Mouse (Mus musculus) layer of hippocampus, adult 11-12 months (tissue): Measurements from ENCODE around the gene Trip11.
"Not testable (repeated sequence)": the region's sequence is repeated elsewhere in the genome, so short reads cannot be mapped to it uniquely, and the experiment has no call there.

Experiments used
- DNase-seq: peaks from one replicate; pipeline ENCODE4 v3.0.0; 2022; ENCODE audit warnings: low spot score

Trip11 gene

DNA sequence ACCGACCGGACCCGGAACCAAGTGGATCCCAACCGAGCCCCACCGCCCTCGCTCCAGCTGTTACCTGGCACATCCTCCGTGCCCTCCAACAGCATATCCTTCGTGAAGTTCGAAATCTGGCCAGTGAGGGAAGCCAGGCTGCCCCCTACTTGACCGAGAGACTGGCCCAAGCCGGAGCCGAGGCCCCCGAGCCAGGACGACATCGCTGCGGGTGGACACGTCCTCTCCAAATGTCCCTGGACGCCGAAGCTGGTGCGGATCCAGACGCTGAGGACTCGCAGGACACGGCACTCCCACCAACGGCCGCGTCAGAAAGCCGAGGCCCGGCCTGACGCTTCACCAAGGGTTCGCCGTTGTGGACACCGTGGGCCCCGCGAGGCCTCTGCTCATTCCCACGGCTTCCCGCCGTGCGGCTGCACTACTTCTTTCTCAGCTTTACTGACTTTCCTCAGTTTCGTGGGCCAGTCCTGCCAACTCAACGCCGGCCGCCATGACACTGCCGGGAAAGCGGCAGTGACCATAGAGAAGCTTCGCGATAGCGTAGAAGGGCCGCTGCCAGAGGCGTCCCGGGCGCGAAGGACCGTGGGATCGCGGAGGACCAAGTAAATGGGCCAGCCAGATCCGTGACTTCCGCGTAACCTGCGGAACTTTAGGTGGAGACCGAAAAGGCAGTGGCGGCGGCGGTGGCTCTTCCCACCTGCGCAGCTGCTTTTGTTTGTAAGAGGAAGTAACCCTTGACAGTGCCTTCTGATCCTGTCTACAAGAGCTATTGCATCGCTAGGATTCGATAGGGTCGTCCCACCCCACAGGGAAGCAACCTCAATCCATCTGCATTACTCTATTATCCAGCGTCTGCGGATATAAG is at the start of gene Trip11:
Gene Trip11 (minus strand): TSS at position 642 of the 865 bp plus-strand sequence.
- DNase-seq: peak; percentile 90

GRCm38 (mm10) chr12:101958960-101959780 is 46.1 kb upstream of the Trip11 start:
- DNase-seq: not testable (repeated sequence)

DNA sequence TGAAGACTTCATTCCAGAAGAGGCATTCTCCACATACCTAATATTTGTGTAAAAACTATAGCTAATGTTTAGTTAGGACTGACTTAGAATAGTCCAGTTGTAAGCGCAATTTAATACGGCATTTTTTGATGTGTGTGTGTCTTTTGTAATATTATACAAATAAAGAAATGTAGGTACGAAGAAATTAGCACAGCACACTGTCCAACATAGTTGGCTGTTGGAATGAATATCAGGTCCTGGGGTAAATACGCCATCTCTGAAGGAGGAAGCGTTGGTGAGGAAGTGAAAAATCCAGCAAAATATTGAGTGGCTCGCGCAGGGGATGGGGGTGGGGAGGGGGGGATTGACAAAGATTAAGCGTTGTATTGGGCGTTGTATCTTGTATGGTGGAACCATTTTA is 45.5 kb upstream of the Trip11 start:
- DNase-seq: no peak

DNA sequence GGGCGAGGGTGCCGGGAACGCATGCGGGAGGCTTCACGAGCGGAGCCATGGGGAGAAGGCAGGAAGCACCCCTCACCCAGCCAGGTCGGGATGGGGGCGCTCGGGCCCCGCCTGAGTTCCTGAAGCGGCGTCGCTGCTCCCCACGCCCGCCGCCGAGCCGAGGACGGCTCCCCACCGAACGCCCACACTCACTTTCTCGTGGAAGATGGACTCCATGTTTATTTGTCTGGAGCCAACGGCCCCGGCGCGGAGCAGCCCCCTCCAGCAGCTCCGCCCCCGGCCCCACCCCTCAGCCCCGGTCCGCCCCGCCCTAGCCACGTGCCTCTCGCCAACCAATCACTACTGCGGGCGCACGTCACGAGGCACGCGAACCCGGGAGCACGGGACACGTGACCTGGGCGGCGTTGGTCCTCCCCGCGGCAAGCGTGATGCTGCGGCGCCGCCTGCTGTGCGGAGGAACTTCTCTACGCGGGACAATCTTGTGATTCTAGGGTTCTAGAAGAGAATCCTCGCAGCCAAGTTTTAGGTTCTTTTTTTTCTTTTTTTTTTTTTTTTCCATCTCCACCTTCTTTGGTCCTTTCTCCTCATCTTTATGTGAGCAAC is 45.0 kb upstream of the Trip11 start, which contains the start of gene Atxn3:
Gene Atxn3 (minus strand): TSS at position 305 of the 603 bp plus-strand sequence.
- peak; percentile 98 for DNase-seq

DNA sequence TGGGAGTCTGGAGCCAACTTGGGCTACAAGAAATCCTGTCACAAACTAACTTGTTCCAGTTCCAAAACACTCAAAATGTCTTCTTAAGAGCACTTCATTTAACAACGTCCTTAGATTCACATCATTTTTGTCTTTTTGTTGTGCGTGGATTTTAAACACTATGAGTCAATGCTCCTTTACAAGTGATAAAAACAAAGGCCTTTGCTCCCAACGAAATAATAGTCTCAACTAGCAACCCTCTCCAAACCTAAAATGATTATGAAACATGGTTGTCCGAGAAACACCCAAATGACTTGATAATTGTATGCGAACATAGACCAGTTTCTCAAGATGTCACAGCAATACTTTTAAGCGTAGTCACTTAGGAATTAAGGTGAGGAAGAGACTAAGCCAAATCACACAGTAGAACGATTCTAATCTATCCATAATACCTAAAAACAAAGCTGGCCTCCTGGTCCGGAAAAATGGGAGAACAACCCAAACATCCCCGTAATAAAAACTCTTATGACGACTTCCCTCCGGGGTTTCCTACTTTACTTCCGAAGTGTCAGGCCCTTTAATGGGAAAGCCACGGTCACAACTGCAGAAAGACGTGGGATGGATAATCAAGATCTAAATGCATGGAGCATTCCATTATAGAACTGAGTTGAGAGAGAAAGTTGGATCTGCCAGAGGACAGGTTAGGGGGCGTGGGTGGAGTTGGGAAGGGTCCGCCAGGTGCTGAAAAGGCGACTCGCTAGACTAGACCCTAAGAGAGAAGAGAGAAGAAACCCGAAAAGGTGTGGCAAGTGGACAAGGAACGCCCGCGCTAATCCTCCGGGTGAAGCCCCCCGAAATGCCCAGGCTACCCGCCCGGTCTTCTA is 44.2 kb upstream of the Trip11 start:
- DNase-seq: no peak

- DNase-seq: not testable (repeated sequence)
Observed at GRCm38 (mm10) chr12:101955821-101956220, 42.8 kb upstream of the Trip11 start.

DNA sequence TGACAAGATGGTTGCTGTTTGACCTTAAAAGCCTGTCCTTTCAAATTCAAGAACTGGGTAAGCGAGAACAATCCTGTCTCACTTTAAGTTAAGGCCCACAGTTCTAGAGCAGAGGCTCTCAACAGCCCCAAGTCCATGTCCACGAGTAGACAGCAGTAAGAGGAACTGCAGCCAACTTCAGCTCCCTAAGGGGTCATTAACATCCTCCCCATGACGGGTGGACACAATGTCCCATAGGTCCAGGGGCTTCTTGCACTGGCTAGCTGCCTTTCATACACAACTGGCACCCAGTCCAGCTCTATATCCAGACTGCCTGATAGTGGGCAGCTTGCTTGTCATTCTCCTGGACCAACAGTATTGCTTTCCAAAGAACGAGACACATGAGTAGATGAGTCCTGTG is 35.7 kb upstream of the Trip11 start:
- DNase-seq: no peak

DNA sequence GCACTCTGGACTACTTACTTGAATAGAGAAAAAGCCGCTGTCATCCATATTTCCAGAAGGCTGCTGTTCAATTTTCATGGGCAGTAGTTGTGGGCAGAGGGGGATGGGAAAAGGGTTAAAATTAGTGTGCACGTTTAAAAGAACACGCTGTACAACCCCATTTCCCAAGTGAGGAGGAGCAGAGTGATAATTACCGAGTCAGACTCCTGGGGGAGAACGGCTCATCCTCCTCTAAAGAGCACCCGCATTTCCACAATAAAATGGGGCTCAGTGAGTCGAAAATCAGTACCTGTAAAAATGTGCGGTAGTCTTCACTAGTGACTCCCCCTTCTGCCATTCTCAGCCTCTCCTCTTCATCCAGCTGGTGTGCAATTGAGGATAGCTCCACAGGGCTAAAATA is 34.9 kb upstream of the Trip11 start:
- no peak for DNase-seq

DNA sequence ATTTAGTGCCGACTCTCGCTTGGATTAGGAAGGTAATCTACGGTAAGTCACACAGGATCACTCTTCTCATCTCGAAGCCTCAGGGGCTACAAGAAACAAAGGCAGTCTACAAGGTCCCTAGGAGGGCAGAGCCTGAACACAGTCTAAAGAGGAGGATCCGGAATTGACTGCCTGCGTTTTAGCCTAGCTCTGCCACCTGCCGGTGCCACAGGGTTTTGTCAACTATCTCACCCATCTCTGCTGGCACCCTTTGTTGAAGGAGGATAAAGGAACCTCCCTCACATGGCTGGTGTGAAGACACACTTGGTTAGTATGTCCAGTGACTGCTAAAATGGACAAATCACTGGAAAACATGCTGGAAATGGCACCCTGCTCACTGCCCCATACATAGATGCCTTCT is 24.5 kb upstream of the Trip11 start:
- no peak for DNase-seq

- DNase-seq: no peak
Observed at GRCm38 (mm10) chr12:101935223-101935622, 22.2 kb upstream of the Trip11 start.

DNA sequence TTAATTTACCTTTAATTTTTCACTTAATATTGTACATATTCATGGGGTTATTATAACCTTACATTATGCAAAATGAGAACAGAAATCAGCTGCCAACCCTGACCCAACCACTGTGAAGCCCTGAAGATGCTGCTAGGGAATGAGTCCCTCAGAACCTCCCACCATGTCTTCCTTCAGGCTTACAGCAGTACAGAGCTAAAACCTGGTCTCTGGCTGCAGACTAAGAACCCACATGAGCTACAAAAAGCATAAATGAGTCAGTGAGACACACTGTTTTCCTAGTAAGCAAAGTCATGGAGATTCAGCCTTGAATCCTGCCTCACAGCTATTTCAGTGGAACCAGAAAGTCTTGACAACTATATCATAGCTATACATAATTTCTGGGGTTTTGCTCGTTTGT is 15.4 kb upstream of the Trip11 start:
- DNase-seq: no peak

DNA sequence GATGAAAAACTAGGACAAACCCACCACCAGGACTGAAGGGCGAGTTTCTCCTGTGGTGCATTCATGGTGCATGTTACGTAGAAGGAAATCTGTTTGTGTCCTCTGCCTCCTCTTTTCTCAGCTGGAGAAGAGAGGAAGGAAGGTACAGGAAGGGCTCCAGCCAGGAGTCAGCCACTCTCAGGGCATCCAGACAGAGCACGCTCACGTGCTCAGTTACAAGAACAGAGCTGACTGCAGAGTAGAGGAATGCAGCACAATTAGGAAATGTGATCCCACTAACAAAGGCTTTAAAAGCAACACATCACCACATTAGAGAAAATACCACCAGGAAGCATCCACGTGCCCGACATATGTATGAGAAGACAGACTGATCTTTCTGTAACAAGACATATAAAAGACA is 9.2 kb upstream of the Trip11 start:
- DNase-seq: no peak

- DNase-seq: no peak
Observed at GRCm38 (mm10) chr12:101919847-101920246, 6.8 kb upstream of the Trip11 start.

DNA sequence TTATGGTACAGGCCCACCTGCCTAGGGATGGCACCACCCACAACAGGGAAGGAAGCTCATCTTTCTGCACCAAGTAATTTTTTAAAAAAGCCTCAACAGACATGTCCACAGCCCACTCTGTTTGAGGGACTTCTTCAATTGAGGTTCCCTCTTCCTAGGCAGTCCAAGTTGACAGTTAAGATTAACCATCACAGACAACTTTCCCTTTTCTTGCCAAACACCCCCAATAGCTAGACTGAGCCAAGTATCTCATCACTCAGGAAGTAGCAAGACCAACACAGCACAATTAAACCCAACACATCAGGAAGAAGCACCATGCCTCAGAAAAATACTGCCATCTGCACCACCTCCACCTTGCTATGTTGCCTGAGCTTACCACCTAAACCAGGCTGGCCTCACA is 4.1 kb upstream of the Trip11 start:
- no peak for DNase-seq

DNA sequence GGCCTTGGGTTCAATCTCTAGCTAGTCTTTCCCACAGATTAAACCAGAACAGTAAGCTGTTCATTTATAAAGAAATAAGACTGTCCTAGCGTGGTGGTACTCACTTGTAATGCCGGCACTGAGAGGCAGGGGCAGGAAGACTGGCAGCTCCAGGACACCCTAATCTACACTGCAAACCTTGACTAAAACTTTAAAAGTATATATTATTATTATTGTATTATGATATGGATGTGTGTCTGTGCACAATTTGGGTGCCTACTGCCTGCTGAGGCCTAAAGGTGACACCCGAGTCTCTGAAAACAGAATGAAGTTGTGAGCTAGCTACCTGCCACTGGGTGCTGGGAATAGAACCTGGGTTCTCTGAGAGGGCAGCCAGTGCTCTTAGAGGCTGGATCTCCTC is 1.7 kb downstream of the Trip11 start:
- no peak for DNase-seq

DNA sequence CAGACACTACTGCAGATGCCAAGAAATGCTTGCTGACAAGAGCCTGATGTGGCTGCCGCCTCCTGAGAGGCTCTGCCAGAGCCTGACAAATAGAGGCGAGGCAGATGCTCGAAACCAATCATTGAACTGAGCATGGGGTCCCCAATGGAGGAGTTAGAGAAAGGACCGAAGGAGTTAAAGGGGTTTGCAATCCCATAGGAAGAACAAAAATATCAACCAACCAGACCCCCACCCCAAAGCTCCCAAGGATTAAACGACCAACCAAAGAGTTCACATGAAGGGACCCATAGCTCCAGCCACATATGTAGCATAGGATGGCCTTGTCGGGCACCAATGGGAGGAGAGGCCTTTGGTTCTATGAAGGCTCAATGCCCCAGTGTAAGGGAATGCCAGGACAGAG is 2.7 kb downstream of the Trip11 start:
- no peak for DNase-seq

- no peak for DNase-seq
Observed at GRCm38 (mm10) chr12:101905817-101906216, 7.2 kb downstream of the Trip11 start.

DNA sequence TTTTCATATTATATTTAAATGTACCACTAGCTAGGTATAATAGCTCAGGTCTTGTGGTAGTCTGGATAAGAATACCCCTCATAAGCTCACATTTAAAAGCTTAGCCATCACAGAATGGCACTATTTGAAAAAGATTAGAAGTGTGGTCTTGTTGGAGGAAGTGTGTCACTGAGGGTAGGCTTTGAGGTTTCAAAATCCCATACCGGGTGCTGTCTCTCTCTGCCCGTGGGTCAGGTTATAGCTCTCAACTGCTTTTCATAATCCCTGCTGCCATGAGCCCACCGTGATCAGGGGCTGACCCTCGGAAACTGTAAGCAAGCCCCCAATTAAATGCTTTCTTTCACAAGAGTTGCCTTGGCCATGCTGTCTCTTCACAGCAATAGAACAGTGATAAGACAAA is 8.2 kb downstream of the Trip11 start:
- DNase-seq: no peak

DNA sequence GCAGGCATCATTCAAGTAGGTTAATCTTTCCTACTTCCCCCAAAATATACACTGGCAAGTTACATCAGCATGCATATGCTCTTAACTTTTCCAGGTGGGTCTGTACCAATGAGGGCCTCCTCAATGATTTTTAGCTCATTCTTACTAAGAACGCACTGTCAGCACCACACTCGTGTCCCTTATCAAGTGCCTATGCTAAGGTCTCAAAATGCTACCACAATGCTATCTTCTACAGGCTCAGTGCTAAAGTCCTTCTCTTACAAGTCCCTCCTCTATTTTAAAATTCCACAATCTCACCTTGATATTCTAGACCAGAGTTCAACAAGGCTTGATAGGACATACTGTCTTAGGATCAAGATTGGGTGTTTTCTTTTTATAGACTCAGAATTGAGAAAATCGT is 8.9 kb downstream of the Trip11 start:
- no peak for DNase-seq

- DNase-seq: no peak
Observed at GRCm38 (mm10) chr12:101899671-101900245, 13.3 kb downstream of the Trip11 start.

DNA sequence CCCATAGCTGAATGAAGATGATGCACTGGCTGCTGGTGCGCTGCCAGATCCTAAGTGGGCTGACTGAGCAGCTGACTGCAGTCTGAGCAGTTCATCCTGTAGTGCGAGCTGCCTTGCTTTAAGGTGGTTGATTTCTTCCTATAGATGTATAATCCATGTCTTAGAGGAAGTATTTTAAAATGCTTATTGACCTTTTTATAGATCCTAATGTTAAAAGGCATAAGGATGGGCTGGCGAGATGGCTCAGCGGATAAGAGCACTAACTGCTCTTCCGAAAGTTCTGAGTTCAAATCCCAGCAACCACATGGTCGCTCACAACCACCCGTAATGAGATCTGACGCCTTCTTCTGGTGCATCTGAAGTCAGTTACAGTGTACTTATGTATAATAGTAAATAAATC is 14.1 kb downstream of the Trip11 start:
- DNase-seq: no peak
